Mouse (Mus musculus) left cerebral cortex, adult 18-20 months (tissue): ENCODE data around the gene Vps53. TPM values are rescaled to one million over a fixed set of nuclear protein-coding genes. Genes with fewer than 3 reads are reported as not detected.

Experiments used
- DNase-seq, 2 experiments: peaks; one replicate each; pipeline ENCODE4 v3.0.0; 2021 to 2022; ENCODE audit warnings: low spot score in 2 of 2, mixed read lengths in 1 of 2
- total RNA-seq, 2 experiments: library from RNA; stranded (reverse); gene quantifications; 2 replicates each; pipeline ENCODE4 v1.2.3; 2021

The Vps53 gene
- total RNA-seq, 2 experiments from 2014 or later, result 84.5 to 85.1 TPM

- no peak for DNase-seq
These were observed 58.4 kb downstream of the Vps53 start for GRCm38 (mm10) chr11:76121086-76121485.

- DNase-seq, result no peak
These were observed 59.0 kb downstream of the Vps53 start for GRCm38 (mm10) chr11:76120407-76120901.

DNA sequence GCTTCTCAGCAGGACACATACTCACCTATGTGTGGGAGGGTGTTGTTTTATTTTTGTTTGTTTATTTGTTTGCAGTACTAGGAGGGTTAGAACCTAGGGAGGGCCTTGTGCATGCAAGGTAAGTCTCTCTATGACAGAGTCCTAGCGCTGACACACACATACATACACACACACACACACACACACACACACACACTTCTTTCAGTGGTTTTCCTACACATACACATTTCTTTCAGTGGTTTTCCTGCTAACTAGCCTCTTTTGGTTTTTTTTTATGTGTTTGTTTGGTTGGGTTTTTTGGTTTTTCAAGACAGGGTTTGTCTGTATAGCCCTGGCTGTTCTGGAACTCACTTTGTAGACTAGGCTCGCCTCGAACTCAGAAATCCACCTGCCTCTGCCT lies 69.0 kb downstream of the Vps53 start:
- DNase-seq, result no peak

DNA sequence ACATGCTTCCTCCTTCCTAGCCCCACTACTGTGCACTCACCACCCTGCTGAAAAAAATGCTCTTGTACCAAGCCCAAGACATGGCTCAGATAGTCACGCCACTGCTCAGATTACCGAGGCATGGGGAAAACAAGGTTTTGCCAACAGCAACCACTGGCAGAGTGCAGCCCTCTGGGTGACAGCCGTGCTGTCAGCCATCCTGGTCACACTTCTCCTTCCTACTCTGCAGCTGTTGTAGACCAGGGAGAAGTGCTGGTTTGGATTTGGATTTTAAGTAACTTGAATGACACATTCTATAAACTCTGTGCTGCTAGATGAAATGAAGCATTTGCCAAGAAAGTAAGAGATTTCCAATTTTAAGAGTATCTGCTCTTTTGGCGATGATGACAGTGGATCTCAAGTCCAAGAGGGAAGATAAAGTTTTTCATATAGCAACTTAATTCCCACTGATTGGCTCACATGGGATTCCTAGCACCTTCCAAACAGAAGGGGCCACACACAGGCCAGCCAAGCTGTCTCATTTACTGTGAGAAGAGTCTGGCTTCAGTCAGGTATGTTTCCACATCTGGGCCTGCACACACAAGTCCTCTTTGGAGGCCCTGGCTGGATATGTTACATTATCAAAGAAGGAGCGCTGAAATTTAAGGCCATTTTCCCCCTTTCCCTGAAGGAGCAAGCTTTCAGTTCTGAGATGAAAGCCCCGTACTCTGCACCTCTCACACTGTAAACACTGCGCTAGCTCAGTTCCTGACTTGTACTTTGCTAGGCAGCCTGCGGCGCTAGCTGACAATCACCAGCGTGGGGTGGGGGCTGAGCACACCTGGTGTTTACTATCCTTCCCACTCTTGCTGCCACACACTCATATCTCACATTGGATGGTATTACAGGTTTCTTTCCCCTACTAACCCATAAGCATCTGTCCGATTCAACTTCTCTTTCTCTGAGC lies 72.6 kb downstream of the Vps53 start:
- no peak for DNase-seq

DNA sequence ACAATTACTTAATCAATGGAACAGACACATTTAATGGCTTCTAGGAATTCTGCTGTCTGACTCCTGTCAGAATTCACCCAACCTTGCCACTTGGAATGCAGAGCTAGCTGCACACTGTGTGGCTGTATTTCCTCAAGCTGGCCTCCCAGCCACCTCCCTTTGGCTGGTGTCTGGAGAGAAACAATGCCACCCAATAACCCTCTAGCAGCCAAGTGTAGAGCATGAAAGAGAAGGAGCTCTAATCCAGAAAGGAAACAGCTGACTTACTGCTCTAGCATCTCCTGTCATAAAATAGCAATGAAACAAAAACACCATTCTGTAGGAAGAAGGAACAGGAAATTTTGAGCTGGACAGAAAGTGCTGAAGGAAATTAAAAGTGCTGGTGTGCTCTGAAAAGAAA lies 78.3 kb downstream of the Vps53 start:
- no peak for DNase-seq

- DNase-seq, result no peak
These were observed 80.1 kb downstream of the Vps53 start for GRCm38 (mm10) chr11:76099193-76099975.

- DNase-seq, result no peak
These were observed 85.8 kb downstream of the Vps53 start for GRCm38 (mm10) chr11:76093610-76094009.

DNA sequence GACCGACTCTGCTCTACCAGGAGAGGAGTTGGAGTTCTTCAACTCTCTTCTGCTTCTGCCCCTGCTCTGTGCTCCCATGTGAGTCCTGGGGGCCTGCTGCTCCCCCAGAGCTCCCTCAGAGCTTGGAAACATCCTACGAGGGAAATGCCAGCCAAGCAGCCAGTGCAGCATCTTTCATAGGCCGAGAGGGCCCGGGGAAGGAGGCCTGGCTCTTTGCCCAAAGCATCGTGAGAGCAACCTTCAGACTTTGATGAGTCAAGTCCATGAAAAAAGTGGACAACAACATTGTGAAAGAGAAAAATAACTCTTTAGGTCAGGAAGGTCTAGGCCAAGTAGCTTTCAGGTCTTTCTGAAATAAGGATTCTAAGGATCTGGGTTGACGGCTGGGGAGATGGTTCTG lies 89.7 kb downstream of the Vps53 start:
- no peak for DNase-seq

DNA sequence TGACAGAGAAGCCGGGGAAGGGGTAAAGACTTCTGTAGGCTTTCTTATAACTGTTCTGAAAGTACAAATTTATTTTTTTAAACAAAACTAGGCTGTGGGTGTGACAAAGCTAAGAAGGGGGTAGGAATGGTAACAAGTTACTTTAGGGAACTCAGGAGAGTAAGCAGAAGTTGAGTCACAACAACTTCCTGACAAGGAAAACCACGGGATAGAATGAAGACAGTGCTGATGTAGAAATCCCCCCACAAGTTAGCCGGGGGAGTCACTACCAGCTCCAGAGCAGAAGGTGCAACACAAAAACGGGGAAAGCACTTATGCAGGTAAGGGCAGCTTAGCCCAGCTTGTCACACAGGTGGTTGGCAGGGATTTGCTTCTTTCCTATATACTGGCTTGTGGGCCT lies 90.9 kb downstream of the Vps53 start:
- no peak for DNase-seq

DNA sequence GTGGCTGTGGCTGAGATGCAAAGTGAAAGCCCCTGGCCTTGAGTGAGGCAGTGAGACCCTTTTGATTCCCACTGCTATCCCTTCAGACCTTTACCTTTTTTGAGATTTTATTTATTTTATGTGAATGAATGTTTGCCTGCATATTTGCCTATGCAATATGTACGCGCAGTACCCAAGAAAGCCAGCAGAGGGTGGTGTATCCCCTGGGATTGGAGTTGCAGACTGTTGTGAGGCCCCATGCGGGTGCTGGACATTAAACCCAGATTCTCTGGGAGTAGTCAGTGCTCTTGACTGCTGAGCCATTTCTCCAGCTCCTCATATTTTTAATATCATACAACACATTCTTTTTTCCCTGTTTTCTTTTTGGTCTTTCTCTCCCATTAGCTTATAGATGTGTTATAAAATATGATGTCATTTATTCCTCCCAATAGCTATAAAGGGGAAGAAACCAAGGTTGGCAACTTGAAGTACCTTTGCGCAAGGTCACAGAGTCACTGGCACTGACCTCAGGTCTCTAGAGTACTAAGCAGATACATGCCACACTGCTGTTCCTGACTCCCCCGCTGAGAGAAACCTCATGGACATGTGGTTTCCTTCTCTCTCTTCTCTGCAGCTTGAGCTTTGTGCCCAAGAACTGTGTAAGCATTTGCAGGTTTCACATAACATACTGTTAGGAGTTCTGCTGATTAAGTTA lies 93.4 kb downstream of the Vps53 start:
- peak in 1 of 2 experiments; percentile 32 for DNase-seq

DNA sequence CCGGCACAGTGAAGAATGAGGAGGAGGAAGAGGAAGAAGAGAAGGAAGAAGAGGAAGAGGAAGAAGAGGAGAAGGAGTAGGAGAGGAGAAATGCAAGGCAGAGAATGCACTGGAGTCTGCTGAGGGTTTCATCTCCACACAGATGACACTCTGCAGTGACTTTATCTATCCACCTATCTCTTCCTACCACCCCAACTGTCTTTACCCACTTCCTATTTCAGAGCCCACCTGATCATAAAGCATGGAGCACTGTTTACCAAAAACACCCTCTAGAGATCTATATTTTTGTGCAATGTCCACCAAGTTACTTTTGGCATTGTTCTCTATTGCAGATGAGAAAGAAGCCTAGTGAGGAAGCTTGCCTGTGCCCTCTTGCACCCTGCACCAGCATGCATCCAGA lies 94.5 kb downstream of the Vps53 start:
- no peak for DNase-seq

DNA sequence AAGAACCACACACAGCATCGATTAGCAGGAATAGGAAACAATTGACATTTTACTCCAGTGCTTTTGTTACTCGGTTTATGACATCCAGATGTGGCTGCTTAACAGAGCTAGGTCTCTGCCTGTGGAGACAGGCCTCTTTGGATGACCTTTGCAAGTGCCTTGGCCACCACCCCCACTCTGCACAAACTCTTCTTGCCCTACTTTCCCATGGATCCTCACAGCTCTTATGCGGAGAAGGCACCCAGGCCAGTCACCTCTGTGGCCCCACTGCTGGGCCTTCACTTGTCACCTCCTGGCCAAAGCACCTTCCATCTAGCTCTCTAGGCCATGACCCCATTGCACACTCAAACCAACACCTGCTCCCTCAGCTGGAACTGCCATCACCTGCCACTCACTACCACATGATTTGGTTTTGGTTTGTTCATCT lies 95.5 kb downstream of the Vps53 start:
- DNase-seq, result no peak

- no peak for DNase-seq
These were observed 98.3 kb downstream of the Vps53 start for GRCm38 (mm10) chr11:76081048-76081640.

DNA sequence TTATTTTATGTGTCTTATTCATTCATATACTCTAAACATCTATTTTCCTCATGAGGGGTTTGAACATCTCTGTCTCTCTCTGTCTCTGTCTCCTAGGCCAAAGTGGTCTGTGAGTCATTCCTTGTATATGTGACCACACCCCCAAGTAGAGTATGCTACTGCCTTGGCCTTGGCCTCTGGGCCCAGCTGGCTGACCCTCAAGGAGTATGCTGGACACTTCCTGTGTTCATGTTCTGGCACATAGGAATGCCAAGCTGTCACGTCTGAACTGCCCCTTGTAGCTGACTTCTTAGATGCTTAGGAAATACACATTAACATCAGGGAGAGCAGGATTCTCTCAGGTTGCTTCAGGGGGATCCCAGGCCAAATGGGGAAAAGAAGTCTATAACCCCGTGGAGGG lies 99.2 kb downstream of the Vps53 start:
- no peak for DNase-seq

DNA sequence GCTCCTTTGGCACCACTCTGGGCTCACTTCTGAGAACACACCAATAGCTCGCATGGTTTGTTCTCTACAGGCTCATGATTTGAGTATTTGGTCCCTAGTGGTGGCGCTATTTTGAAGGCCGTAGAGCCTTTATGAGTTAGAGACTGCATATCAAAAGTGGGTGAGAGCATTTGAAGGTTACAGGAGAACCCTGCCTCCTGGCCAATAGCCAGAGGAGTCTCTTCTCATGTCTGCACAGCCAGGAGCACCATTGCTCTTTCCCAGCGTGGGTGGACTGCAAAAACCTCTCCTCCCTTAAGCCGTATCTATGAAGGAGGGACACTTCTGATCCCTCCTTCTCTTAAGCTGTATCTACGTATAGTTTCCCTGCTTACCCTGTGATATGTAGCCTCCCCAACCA lies 102.1 kb downstream of the Vps53 start:
- no peak for DNase-seq

DNA sequence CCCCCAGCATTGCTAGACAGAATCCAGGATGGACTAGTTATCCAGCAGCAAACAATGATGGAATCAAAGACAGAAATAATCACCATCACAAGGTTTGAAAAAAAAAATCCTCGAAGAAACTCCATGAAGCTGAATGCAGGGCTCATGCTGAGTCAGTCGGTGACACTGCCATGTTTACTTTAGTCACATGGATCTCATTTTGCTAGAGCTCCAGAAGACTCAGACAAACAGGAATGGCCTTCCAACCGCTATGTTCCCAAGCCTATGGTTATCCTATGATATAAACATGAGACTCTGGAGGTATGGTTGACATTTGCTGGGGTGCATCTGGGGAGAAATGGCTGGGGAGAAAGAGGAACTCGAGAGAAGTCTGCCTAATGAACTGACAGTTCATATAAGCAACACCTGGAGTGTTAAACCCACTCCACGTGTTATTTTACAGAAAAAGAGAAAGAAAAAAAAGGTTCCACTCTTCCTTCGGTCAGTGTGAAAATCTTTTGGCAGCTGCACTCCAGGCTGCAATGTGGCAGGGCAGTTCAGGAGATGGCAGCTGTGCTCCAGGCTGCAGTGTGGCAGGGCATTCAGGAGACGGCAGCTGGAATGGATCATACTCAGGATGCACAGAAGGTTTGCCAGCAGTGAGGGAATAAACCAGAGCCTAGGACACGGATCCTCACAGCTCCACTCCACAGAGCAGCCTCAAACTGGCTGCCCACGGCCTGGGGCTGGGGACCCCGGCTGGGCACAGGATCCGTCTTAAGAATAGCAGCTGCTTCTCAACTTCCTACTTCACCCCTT lies 105.0 kb downstream of the Vps53 start:
- no peak for DNase-seq

- DNase-seq, result no peak
These were observed 109.6 kb downstream of the Vps53 start for GRCm38 (mm10) chr11:76069816-76070215.

DNA sequence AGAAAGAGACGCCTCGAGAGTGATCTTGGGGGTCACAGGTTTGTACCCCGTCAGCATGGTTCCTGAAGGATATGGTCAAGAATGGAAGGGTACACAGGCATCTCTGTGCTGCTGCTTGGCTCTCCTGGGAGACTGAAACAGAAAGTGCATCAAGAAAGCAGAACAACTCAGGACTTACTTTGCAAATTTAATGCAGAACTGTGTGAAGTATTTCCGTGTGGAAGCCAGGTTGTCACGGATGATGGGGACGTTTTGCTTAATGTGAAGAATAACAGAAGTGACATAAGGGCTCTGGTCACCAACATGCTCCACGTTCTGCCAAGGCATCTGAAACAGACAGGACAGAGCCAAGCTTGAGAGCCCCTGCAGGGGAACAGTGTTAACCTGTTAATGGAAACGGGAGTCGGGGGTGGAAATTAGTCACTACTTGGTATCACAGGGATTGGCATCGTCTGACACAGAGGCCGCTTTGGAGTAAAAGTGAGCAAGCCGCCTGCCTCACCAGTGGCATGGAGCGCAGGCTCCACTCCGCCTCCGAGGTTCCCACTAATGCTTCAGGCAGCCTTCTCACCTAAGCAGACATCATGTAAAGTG lies 112.8 kb downstream of the Vps53 start:
- DNase-seq, result no peak

- no peak for DNase-seq
These were observed 113.8 kb downstream of the Vps53 start for GRCm38 (mm10) chr11:76065521-76066095.
